13 mouse cellular contexts compared by ENCODE assay signal in genomic region chr1:88130223-88130622, GRCm38 (mm10). TPM values are rescaled to one million over a fixed set of nuclear protein-coding genes. Genes with fewer than 3 reads are reported as not detected.
"Had no signal": no experiment of that assay in that cellular context is flagged by ENCODE, and none has a peak within 500 bp of the region (broad histone marks: within the 10 kb centered on the region; RNA-seq: fewer than 3 reads in every experiment).

No protein-coding gene starts in this region.

RNA-seq across cellular contexts. Expression of gene Ugt1a6b, which starts 27.2 kb away (rescaled TPM):
- polyA plus RNA-seq: neural tube, embryonic 13.5 days; neural tube, embryonic 14.5 days; neural tube, embryonic 15.5 days; thymus, postnatal 0 days had no signal

RNA-seq across cellular contexts. Expression of gene Ugt1a5, which starts 35.6 kb away (rescaled TPM):
- polyA plus RNA-seq: neural tube, embryonic 13.5 days; neural tube, embryonic 14.5 days; neural tube, embryonic 15.5 days; spleen, adult 2 months; stomach, embryonic 14.5 days; stomach, embryonic 15.5 days; thymus, postnatal 0 days had no signal

RNA-seq across cellular contexts. Expression of gene Ugt1a8, which starts 42.6 kb away (rescaled TPM):
- total RNA-seq: neutrophil, adult 5-6 weeks had no signal
- polyA plus RNA-seq: neural tube, embryonic 13.5 days; neural tube, embryonic 14.5 days; neural tube, embryonic 15.5 days; small intestine, adult 2 months; spleen, adult 2 months; stomach, embryonic 14.5 days; stomach, embryonic 15.5 days; stomach, embryonic 16.5 days; testis, adult 2 months; thymus, adult 2 months; thymus, postnatal 0 days; urinary bladder, adult 2 months had no signal
